Mouse (Mus musculus) midbrain, embryonic 16.5 days (tissue): Measurements from ENCODE around the gene Avp. TPM values are rescaled to one million over a fixed set of nuclear protein-coding genes. Genes with fewer than 3 reads are reported as not detected.

Experiments
- ATAC-seq: fragments of 200-750 bp; cut with Nextera tagmentation; 2 replicates; pipeline ENCODE4 v1.8.0; 2017; ENCODE audit warnings: moderate TSS enrichment
- H3K27ac ChIP-seq: fragments of 300-500 bp; sonication (generic); 2 replicates; pipeline ENCODE4 v1.5.1; 2014; ENCODE audit warnings: mild to moderate bottlenecking, low read length, mixed read lengths
- H3K27me3 ChIP-seq: fragments of 300-500 bp; sonication (generic); 2 replicates; pipeline ENCODE4 v1.6.1; 2014; ENCODE audit warnings: low read depth, low read length, mixed read lengths; ENCODE audit not compliant: control insufficient read depth, insufficient read depth
- H3K36me3 ChIP-seq: fragments of 300-500 bp; sonication (generic); 2 replicates; pipeline ENCODE4 v1.6.1; 2014; ENCODE audit warnings: mild to moderate bottlenecking, low read length, moderate library complexity, mixed read lengths; ENCODE audit not compliant: control insufficient read depth, insufficient read depth
- H3K4me1 ChIP-seq: fragments of 300-500 bp; sonication (generic); 2 replicates; pipeline ENCODE4 v1.6.1; 2014; ENCODE audit warnings: mild to moderate bottlenecking, low read length, mixed read lengths; ENCODE audit not compliant: control insufficient read depth, insufficient read depth
- H3K4me2 ChIP-seq: fragments of 300-500 bp; sonication (generic); 2 replicates; pipeline ENCODE4 v1.6.1; 2014; ENCODE audit warnings: mild to moderate bottlenecking, low read length, mixed read lengths
- H3K4me3 ChIP-seq: fragments of 300-500 bp; sonication (generic); 2 replicates; pipeline ENCODE4 v1.5.1; 2014; ENCODE audit warnings: low read depth, mild to moderate bottlenecking, low read length, moderate library complexity, mixed read lengths
- H3K9ac ChIP-seq: fragments of 300-500 bp; sonication (generic); 2 replicates; pipeline ENCODE4 v1.6.1; 2014; ENCODE audit warnings: low read depth, low read length, mixed read lengths
- H3K9me3 ChIP-seq: fragments of 300-500 bp; sonication (generic); replicated peaks from 2 replicates; pipeline ENCODE4 v1.6.1; 2014; ENCODE audit warnings: mild to moderate bottlenecking, low read length, mixed read lengths; ENCODE audit not compliant: control insufficient read depth, poor library complexity, severe bottlenecking
- WGBS: fragments of 180-500 bp; shearing (Covaris S2); extraction: QIAGEN DNeasy Blood & Tissue Kit; methylation state at CpG from one replicate; pipeline ENCODE4 v1.1.7; 2014; 5-methylcytosine and 5-hydroxymethylcytosine counted together
- polyA plus RNA-seq: library from polyadenylated mRNA; unstranded; fragments of >200 nt; fragmentation: Nextera tagmentation; extraction: Ambion mirVana; gene quantifications from 2 replicates; pipeline ENCODE4 v1.2.1, GENCODE M21; 2015

The Avp gene
- 76.0 and 77.8 TPM in 2 replicates for polyA plus RNA-seq

- no peak within 1 kb of the TSS for H3K4me2 ChIP-seq
- no peak for ATAC-seq
- H3K4me3 ChIP-seq = no peak within 1 kb of the TSS
- peaks cover 11% of the 10 kb centered on the region for H3K4me1 ChIP-seq
- WGBS = 30% methylated on average over 10 of the region's 10 CpGs
- H3K27me3 ChIP-seq = peaks cover 51% of the 10 kb centered on the region
- H3K9ac ChIP-seq = no peak within 1 kb of the TSS
- no peaks in the 10 kb centered on the region for H3K36me3 ChIP-seq
- no peak within 1 kb of the TSS for H3K27ac ChIP-seq
- no peaks in the 10 kb centered on the region for H3K9me3 ChIP-seq
Measured at GRCm38 (mm10) chr2:130582552-130582951, at the start of gene Avp. Gene Avp, minus strand, starts transcription at chr2:130582554.

GRCm38 (mm10) chr2:130629839-130630203 is 47.5 kb upstream of the Avp start, which contains the start of the genes Fastkd5 and Ubox5:
Gene Fastkd5, minus strand, starts transcription at chr2:130630027.
Gene Ubox5, minus strand, starts transcription at chr2:130630038.
- under 1% methylated on average over 25 of the region's 25 CpGs for WGBS
- ATAC-seq = peak; percentile 90
- Histone ChIP-seq H3K9me3 (no peaks in the 10 kb centered on the region), H3K9ac (peak within 1 kb of the TSS; percentile 83), H3K36me3 (peaks cover 3% of the 10 kb centered on the region), H3K4me3 (peak within 1 kb of the TSS; percentile 71), H3K4me2 (peak within 1 kb of the TSS; percentile 95), H3K27ac (peak within 1 kb of the TSS; percentile 58; the same call in 1 of the 2 replicates), H3K4me1 (peaks cover 17% of the 10 kb centered on the region), H3K27me3 (peaks cover 2% of the 10 kb centered on the region)

GRCm38 (mm10) chr2:130629080-130629838 is 46.9 kb upstream of the Avp start:
- peak; percentile 63 for ATAC-seq
- peak overlapping the region; percentile 71 for H3K4me3 ChIP-seq
- peak overlapping the region; percentile 58; the same call in 1 of the 2 replicates for H3K27ac ChIP-seq
- 3% methylated on average over 37 of the region's 37 CpGs for WGBS
- peaks cover 3% of the 10 kb centered on the region; the same call in 1 of the 2 replicates for H3K36me3 ChIP-seq
- H3K4me2 ChIP-seq = peak overlapping the region; percentile 95
- H3K4me1 ChIP-seq = peaks cover 12% of the 10 kb centered on the region
- H3K27me3 ChIP-seq = no peaks in the 10 kb centered on the region; the same call in none of the 2 replicates
- peak overlapping the region; percentile 83 for H3K9ac ChIP-seq
- H3K9me3 ChIP-seq = no peaks in the 10 kb centered on the region

GRCm38 (mm10) chr2:130628424-130628823 is 46.1 kb upstream of the Avp start:
- Histone ChIP-seq H3K27me3 (no peaks in the 10 kb centered on the region), H3K27ac (no peak overlapping the region), H3K36me3 (peaks cover 5% of the 10 kb centered on the region; the same call in 1 of the 2 replicates), H3K4me3 (no peak overlapping the region), H3K4me1 (peaks cover 12% of the 10 kb centered on the region), H3K4me2 (peak overlapping the region; percentile 95; the same call in 1 of the 2 replicates), H3K9ac (no peak overlapping the region), H3K9me3 (no peaks in the 10 kb centered on the region)
- ATAC-seq = no peak
- 64% methylated on average over 3 of the region's 3 CpGs for WGBS

- H3K4me3 ChIP-seq = no peak overlapping the region
- no peak for ATAC-seq
- WGBS = 94% methylated on average over 7 of the region's 7 CpGs
- no peak overlapping the region for H3K4me2 ChIP-seq
- H3K27me3 ChIP-seq = no peaks in the 10 kb centered on the region
- peaks cover 26% of the 10 kb centered on the region for H3K36me3 ChIP-seq
- no peak overlapping the region for H3K9ac ChIP-seq
- H3K9me3 ChIP-seq = no peaks in the 10 kb centered on the region
- no peak overlapping the region for H3K27ac ChIP-seq
- no peaks in the 10 kb centered on the region for H3K4me1 ChIP-seq
Measured at GRCm38 (mm10) chr2:130618972-130619371, 36.6 kb upstream of the Avp start.

GRCm38 (mm10) chr2:130613091-130613490 is 30.7 kb upstream of the Avp start:
- Histone ChIP-seq H3K36me3 (peaks cover 15% of the 10 kb centered on the region), H3K4me2 (no peak overlapping the region), H3K9me3 (no peaks in the 10 kb centered on the region), H3K27me3 (no peaks in the 10 kb centered on the region), H3K9ac (no peak overlapping the region), H3K4me3 (no peak overlapping the region), H3K27ac (no peak overlapping the region), H3K4me1 (no peaks in the 10 kb centered on the region)
- ATAC-seq = no peak
- WGBS = 57% methylated on average over 3 of the region's 3 CpGs

- Histone ChIP-seq H3K9me3 (no peaks in the 10 kb centered on the region), H3K27me3 (no peaks in the 10 kb centered on the region), H3K4me2 (no peak overlapping the region), H3K36me3 (peaks cover 17% of the 10 kb centered on the region), H3K27ac (no peak overlapping the region), H3K4me1 (no peaks in the 10 kb centered on the region), H3K9ac (no peak overlapping the region), H3K4me3 (no peak overlapping the region)
- 83% methylated on average over 4 of the region's 4 CpGs for WGBS
- no peak for ATAC-seq
Measured at GRCm38 (mm10) chr2:130602195-130602594, 19.8 kb upstream of the Avp start.

- Histone ChIP-seq H3K9me3 (no peaks in the 10 kb centered on the region), H3K27me3 (no peaks in the 10 kb centered on the region), H3K9ac (no peak overlapping the region), H3K27ac (no peak overlapping the region), H3K4me2 (no peak overlapping the region), H3K4me3 (no peak overlapping the region), H3K4me1 (no peaks in the 10 kb centered on the region), H3K36me3 (peaks cover 27% of the 10 kb centered on the region)
- no peak for ATAC-seq
- WGBS = 73% methylated on average over 3 of the region's 3 CpGs
Measured at GRCm38 (mm10) chr2:130598399-130598798, 16.0 kb upstream of the Avp start.

- H3K4me2 ChIP-seq = no peak overlapping the region
- H3K4me3 ChIP-seq = no peak overlapping the region
- WGBS = 12% methylated on average over 1 of the region's 1 CpGs
- H3K9ac ChIP-seq = no peak overlapping the region
- H3K27me3 ChIP-seq = no peaks in the 10 kb centered on the region
- no peak for ATAC-seq
- H3K9me3 ChIP-seq = no peaks in the 10 kb centered on the region
- H3K36me3 ChIP-seq = peaks cover 24% of the 10 kb centered on the region
- no peak overlapping the region for H3K27ac ChIP-seq
- no peaks in the 10 kb centered on the region for H3K4me1 ChIP-seq
Measured at GRCm38 (mm10) chr2:130597601-130598010, 15.3 kb upstream of the Avp start.
